Mouse (Mus musculus): Measurements from ENCODE around the gene Ripply1. TPM values are rescaled to one million over a fixed set of nuclear protein-coding genes. Genes with fewer than 3 reads are reported as not detected.

Gene Ripply1
- polyA plus RNA-seq (2012; rRNA removed): 0.24 and 0.46 TPM in 2 replicates

- no peak for DNase-seq (ENCODE audit: extremely low spot score in 1 of 2, low spot score in 1 of 2)
Observed at GRCm38 (mm10) chrX:139782278-139783044, at the start of gene Ripply1. Gene Ripply1 (minus strand): TSS chrX:139782353.

DNA sequence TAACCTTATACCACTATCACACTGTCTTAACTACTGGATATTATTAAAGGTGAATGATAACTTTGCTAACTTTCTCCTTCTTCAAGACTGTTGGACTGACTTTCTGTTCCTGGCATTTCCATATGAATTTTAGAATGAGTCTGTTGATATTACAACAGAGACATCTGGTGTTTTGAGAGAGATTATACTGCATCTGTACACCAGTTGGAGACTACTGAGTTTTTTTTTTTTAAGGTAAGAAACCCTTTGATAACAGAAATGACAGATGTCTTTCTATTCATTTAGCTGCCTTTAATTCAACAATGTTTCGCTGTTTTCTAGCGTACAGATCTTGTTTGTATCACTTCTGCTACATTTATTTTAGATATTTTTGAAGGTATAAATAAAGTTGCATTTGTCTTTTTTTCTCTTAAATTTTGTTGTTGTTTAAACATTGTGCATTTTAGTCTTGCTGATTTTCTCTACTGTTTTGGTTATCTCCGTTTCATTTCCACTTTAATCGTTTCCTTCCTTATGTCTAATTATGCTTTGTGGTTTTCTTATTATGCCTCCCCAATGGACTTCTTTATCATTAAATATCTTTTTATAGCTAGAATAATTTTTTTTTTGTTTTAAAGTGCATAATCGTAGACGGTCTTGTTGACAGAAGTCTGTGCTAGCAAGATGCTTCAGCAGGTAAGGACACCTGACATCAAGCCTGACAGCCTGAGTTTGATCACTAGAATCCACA lies 46.4 kb upstream of the Ripply1 start:
- DNase-seq (ENCODE audit: extremely low spot score in 1 of 2, low spot score in 1 of 2): no peak

GRCm38 (mm10) chrX:139826926-139827325 lies 44.8 kb upstream of the Ripply1 start:
- DNase-seq (ENCODE audit: extremely low spot score in 1 of 2, low spot score in 1 of 2): no peak

- DNase-seq (ENCODE audit: extremely low spot score in 1 of 2, low spot score in 1 of 2): no peak
Observed at GRCm38 (mm10) chrX:139825402-139825801, 43.2 kb upstream of the Ripply1 start.

DNA sequence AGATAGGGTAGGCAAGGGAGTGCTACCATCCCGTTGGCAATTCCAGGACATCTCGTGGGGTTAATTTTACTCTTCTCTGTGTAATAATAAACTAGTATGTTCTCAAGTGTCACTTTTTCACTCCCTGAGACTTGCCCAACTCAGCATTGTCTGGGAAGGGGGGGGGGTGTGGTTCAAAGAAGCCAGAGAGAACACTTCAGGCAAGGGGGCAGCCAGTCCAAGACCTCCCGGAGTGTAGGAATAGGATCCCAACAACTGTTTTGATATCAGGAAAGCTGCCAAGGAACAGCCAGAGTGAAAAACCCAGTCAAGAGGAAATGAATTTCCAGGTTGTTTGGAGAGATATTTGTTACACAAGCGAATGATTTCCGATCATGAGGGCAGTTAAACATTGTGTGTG lies 33.0 kb upstream of the Ripply1 start:
- no peak for DNase-seq (ENCODE audit: extremely low spot score in 1 of 2, low spot score in 1 of 2)

- DNase-seq (ENCODE audit: extremely low spot score in 1 of 2, low spot score in 1 of 2): no peak
Observed at GRCm38 (mm10) chrX:139814018-139814635, 32.0 kb upstream of the Ripply1 start.

DNA sequence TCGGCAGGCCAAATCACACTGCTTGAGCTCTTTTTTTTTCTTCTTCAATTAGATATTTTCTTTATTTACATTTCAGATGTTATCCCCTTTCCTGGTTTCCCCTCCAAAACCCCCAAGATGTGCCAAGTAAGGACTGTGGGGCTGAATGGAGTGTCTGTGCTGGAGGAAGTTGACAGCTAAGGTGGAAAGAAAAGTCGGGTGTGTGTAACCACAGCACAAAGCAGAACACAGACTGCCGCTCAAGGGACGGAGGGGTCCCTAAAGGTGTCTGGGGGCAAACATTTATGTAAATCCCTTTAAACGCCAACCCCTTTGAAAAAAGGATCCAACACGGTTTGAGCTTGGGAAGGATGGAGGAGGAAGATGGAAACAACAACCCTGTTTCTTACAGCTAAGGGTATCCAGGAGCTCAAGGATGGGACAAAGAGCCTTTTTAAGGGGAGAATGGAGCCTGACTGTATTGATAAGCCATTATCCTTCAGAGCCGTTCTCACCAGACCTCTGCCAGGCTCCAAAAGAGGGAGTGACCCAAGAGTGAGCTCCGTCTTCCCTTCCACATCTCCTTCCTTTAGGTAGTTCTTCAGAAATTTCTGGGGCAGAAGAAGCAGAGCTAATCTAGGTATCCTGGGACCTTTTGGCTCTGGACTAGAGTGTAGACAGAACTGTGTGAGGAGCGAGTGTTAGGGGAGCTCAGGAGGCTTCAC lies 31.3 kb upstream of the Ripply1 start:
- DNase-seq (ENCODE audit: extremely low spot score in 1 of 2, low spot score in 1 of 2): no peak

GRCm38 (mm10) chrX:139812636-139813298 lies 30.6 kb upstream of the Ripply1 start:
- DNase-seq (ENCODE audit: extremely low spot score in 1 of 2, low spot score in 1 of 2): no peak

- DNase-seq (ENCODE audit: extremely low spot score in 1 of 2, low spot score in 1 of 2): peak in 1 of 2 experiments; percentile 21
Observed at GRCm38 (mm10) chrX:139808501-139808900, 26.3 kb upstream of the Ripply1 start.

- DNase-seq (ENCODE audit: extremely low spot score in 1 of 2, low spot score in 1 of 2): peak in 1 of 2 experiments; percentile 15
Observed at GRCm38 (mm10) chrX:139808085-139808484, 25.9 kb upstream of the Ripply1 start.

GRCm38 (mm10) chrX:139807391-139807790 lies 25.2 kb upstream of the Ripply1 start:
- no peak for DNase-seq (ENCODE audit: extremely low spot score in 1 of 2, low spot score in 1 of 2)

- no peak for DNase-seq (ENCODE audit: extremely low spot score in 1 of 2, low spot score in 1 of 2)
Observed at GRCm38 (mm10) chrX:139805918-139806317, 23.8 kb upstream of the Ripply1 start.

DNA sequence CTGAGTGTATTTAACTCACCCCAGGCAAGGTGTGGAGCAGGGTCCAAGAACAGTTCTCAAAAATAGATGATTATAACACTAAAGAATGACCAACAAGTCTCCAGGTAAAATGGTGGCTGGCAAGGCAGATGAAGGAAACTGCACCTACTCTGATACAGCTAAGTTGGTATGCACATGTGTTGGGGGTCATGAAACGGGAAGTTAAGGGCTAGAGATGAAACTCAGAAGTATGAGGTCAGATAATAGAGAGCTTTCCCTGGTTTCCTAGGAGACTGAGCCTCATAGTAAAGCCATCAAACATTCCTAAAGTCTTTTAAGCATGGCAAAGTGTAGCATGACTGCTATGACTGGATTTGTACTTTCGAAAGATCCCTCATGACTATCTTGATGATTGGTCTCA lies 20.9 kb upstream of the Ripply1 start:
- DNase-seq (ENCODE audit: extremely low spot score in 1 of 2, low spot score in 1 of 2): no peak

GRCm38 (mm10) chrX:139800406-139800878 lies 18.3 kb upstream of the Ripply1 start, which contains the start of gene Cldn2:
Gene Cldn2 (plus strand): TSS chrX:139800828.
- no peak for DNase-seq (ENCODE audit: extremely low spot score in 1 of 2, low spot score in 1 of 2)

DNA sequence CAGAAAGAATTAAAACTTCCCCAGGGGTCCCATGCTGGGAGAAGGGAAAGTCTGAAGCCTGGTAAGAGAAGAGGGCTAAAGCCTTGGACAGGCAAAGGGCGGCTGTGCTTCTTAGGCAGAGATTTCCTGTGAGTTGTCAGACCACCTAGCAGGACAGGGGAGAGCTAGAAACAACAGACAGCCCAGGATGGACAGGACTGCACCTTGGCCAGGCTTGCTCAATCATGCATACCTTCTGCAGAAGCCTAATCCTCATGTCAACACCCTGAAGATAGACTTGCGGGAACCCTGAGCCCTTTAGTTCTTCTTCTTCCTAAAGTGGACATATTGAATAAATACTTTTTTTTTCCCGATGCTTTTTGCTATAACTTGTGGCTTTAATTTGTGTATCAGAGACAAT lies 17.8 kb upstream of the Ripply1 start:
- no peak for DNase-seq (ENCODE audit: extremely low spot score in 1 of 2, low spot score in 1 of 2)

GRCm38 (mm10) chrX:139797875-139798274 lies 15.7 kb upstream of the Ripply1 start:
- DNase-seq (ENCODE audit: extremely low spot score in 1 of 2, low spot score in 1 of 2): no peak

DNA sequence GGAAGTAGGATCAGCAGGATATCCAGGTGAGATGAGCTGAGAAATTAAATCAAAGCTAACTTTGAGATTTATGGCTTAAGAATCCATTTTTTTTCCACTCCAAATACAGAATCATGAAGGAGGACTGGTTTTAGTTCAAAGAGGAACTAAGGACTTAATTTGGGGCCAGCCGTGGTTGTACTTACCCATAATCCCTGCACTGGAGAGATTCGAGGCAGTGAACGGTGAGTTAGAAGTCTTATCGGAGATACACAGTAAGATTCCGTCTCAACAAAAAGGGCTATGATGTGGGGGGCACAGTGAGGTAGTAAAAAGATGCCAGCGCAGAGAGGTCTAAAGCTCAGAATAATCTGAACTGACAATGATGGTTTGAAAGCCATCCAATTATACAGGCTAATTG lies 13.9 kb upstream of the Ripply1 start:
- DNase-seq (ENCODE audit: extremely low spot score in 1 of 2, low spot score in 1 of 2): no peak

DNA sequence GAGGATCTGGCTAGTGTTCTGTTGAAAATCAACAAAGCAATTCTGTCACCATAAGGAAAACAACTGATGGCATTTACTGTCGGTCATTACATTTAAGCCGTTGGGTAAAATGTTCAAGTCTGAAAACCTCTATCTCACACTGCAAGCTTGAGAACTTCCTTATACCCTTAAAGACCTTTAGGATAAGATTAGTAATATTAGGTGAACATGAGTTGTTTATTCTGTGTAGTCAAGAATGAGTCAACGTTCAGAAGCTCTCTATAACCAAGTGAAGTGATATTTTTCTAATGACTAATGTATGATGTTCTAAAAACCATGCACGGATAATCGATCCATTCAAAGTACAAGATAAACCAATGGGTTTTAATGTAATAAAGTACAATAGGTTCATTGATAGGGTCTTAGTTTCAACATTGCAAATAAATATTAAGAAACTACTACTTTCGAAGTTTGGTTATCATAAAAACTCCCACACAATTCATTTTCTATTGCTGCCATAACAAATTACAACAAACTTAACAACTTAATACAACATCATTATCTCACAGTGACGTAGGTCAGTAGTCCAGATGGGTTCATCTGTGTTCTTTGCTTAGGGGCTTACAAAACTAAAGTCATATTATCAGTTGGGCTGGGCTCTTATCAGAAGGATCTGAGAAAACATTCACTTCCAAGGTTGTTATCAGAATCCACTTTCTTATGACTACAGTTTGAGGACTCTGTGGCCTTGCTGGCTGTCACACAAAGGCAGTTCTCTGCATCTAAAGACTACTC lies 12.1 kb upstream of the Ripply1 start:
- no peak for DNase-seq (ENCODE audit: extremely low spot score in 1 of 2, low spot score in 1 of 2)

GRCm38 (mm10) chrX:139785764-139786163 lies 3.6 kb upstream of the Ripply1 start:
- DNase-seq (ENCODE audit: extremely low spot score in 1 of 2, low spot score in 1 of 2): no peak
